Mouse (Mus musculus): Measurements from ENCODE around the gene Rab11fip5. TPM values are rescaled to one million over a fixed set of nuclear protein-coding genes. Genes with fewer than 3 reads are reported as not detected.

The Rab11fip5 gene
- 10 to 100 TPM; 81.7 to 82.1 TPM for total RNA-seq (2021)
- long read RNA-seq, experiment 1, full-length matches to known transcripts: 50 of 91 reads
- long read RNA-seq, experiment 1, partial matches to known transcripts: 21 of 91 reads
- long read RNA-seq, experiment 1, other reads (novel, unspliced or antisense): 20 of 91 reads
- long read RNA-seq, experiment 2, full-length matches to known transcripts: 33 of 57 reads
- long read RNA-seq, experiment 2, partial matches to known transcripts: 19 of 57 reads
- long read RNA-seq, experiment 2, other reads (novel, unspliced or antisense): 5 of 57 reads

GRCm38 (mm10) chr6:85373951-85374733 lies at the start of gene Rab11fip5:
Gene Rab11fip5, minus strand, starts transcription at chr6:85374634.
- peak in 1 of 2 experiments; percentile 44 for DNase-seq (ENCODE audit: low spot score in 2 of 2)

- no peak for DNase-seq (ENCODE audit: low spot score in 2 of 2)
Measured at GRCm38 (mm10) chr6:85423836-85424379, 49.5 kb upstream of the Rab11fip5 start, which contains the start of gene Noto. Gene Noto, plus strand, starts transcription at chr6:85423886.

DNA sequence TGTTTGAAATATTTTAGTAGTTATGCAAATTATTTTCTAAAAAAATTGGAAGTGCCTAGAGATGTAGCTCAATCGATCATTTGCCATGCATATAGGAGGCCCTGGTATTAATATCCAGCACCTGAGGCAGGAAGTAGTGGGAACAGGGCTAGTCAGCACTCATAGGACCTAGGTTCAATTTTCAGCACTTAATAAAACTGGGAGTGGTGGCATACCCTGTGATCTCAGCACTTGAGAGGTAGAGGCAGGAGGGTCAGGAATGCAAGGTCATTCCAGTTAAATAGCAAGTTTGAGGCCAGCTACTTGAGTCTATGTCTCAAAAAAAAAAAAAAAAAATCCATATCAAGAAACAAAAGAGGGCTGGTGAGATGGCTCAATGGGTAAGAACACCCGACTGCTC lies 44.7 kb upstream of the Rab11fip5 start:
- DNase-seq (ENCODE audit: low spot score in 2 of 2): no peak

DNA sequence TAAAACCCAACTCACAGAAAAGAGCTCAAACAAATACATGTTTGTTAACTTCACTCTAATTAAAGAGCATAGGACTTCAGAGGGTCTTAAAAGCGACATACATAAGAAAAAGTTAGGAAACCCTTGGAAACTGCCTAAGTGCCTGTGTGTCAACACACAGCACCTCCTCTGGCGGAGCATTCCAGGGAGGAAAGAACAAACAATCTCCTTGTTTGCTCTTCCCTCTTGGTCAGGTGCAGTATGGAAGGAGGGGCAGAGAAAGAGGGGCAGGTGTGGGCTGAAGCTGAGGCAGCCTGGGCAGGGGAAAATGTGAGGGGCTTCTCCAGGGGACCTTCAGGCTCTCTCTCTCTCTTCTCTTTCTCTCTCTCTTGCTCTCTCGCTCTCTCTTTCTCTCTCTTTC lies 41.4 kb upstream of the Rab11fip5 start:
- no peak for DNase-seq (ENCODE audit: low spot score in 2 of 2)

DNA sequence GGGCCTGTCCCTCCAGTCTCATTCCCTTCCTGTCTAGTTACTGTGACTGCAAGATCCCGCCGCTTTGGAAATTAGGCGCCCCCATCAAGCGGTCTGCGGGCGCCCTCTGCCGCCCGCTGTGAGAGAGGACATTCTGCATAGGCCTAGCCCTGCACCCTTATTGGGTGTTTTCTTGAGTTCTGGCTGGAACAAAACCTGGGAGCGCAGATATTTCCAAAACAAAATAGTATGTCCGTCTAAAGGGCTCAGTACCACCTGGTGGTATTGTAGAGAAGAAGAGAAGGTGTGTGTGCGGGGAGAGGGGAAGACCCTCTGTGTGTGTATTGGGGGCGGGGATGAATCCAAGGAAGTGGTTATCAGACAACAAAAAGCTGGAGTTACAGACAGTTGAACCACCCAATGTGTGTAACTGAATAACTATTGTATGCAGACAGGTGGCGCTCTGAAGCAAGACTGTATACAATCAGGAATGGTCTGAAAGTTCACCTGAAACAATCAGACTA lies 36.4 kb upstream of the Rab11fip5 start:
- peak; percentile 31 to 52 for DNase-seq (ENCODE audit: low spot score in 2 of 2)

GRCm38 (mm10) chr6:85409003-85409402 lies 34.6 kb upstream of the Rab11fip5 start:
- peak in 1 of 2 experiments; percentile 6 for DNase-seq (ENCODE audit: low spot score in 2 of 2)

DNA sequence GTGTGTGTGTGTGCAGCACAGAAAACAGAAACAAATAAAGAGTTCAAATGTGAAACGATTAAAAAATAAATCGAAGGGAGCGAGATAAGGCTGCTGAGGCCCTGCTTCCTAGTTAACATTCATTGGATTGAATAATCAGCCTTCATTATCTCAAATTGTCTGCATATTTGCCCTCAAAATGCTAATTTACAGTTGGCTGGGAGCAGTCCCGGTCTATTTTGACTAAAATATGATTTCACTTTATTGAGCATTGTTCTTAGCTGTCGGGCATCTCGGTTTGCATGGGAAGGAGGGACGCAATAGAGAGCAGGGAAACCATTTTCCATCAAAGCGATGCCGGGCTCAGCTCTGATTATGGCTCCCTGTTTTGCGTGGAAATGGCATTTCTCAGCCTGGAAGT lies 28.6 kb upstream of the Rab11fip5 start:
- no peak for DNase-seq (ENCODE audit: low spot score in 2 of 2)

- no peak for DNase-seq (ENCODE audit: low spot score in 2 of 2)
Measured at GRCm38 (mm10) chr6:85402613-85403012, 28.2 kb upstream of the Rab11fip5 start.

DNA sequence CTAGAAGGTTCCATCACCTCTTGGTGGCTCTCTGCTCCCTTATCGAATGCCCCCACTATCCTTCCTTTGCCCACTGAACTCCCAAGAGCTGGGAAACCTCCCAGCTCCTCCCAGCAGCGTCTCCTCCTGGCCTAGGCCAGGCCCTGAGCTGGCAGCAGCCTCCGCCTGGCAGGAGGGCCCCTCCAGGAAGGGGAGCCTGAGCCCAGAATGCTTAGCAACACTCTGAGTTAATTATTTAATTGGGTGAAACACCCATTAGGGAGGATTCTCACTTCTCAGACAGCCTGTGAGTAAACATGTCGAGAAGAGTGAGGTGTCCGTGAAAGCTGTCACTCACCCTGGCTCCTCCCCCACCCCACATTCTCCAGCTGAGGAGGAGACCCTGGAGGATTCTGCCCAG lies 25.3 kb upstream of the Rab11fip5 start:
- DNase-seq (ENCODE audit: low spot score in 2 of 2): no peak

DNA sequence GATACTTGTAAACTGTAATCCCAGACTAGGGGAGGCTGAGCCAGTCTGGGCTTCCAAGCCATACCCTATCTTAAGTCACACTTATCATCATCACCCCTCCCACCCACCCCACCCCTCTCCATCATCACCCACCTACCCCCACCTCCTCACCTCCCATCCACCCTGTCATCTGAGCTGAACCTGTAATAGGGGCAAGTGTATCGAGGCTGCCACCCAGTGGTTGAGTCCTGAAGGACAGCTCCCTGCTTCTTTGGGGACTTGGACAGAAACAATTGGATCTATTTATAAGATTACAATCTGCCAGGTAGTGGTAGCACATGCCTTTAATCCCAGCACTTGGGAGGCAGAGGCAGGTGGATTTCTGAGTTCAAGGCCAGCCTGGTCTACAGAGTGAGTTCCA lies 22.7 kb upstream of the Rab11fip5 start:
- peak; percentile 49 to 63 for DNase-seq (ENCODE audit: low spot score in 2 of 2)

GRCm38 (mm10) chr6:85395360-85395759 lies 20.9 kb upstream of the Rab11fip5 start:
- DNase-seq (ENCODE audit: low spot score in 2 of 2): no peak

GRCm38 (mm10) chr6:85391803-85392202 lies 17.4 kb upstream of the Rab11fip5 start:
- DNase-seq (ENCODE audit: low spot score in 2 of 2): peak; percentile 66 to 75

GRCm38 (mm10) chr6:85388608-85389007 lies 14.2 kb upstream of the Rab11fip5 start:
- no peak for DNase-seq (ENCODE audit: low spot score in 2 of 2)

DNA sequence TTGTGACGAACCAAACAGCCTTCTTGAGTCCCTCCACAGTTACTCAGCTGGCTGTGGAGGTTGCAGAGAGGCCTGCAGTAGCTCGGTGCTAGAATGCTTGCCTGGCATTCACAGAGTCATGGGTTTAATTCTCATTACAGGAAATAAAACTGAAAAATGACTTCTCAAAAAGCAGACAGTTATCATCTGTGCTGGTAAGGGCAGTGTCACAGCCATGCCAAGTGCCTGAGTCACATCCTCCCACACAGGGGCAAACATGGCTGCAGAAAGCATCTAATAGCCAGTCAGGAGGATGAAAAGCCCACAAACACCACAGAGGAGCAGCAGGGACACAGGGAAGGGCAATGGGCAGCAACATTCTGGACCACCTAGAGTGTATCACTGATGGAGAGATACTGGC lies 8.4 kb upstream of the Rab11fip5 start:
- no peak for DNase-seq (ENCODE audit: low spot score in 2 of 2)

GRCm38 (mm10) chr6:85381648-85382020 lies 7.2 kb upstream of the Rab11fip5 start:
- no peak for DNase-seq (ENCODE audit: low spot score in 2 of 2)

DNA sequence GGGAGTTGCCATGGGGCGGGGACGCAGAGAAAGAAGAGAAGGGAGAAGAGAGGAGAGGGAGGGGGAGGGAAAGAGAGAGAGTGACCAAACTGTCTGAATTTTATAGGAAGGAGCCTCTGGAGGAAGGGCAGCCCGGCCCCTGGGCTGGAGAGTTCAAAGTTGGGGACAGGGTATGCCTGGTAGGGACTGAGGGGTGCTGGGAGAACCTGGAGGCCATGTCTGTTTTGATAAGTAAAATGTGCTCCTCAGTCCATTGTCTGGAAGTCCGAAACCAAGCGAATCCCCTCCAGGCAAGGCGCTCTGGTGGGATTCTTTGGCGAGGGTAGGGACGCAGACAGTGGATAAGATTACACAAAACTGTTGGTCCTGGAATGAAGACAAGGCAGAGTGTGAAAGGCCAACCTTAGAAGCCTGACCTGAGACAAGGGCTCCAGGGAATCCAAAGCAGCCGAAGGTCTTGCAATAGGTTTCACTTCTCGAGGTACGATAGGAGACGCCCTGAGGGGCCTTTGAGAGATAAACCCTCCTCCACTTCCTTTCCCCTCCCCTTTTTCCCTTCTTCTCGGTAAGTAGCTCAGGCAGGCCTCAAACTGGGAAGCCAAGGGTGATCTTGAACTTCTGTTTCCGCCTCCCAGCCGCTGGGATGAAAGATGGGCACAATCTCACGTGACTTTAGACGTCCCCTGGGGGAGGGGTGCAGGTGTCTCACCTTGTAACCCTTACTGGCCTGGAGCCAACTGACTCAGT lies 6.6 kb upstream of the Rab11fip5 start:
- DNase-seq (ENCODE audit: low spot score in 2 of 2): no peak

DNA sequence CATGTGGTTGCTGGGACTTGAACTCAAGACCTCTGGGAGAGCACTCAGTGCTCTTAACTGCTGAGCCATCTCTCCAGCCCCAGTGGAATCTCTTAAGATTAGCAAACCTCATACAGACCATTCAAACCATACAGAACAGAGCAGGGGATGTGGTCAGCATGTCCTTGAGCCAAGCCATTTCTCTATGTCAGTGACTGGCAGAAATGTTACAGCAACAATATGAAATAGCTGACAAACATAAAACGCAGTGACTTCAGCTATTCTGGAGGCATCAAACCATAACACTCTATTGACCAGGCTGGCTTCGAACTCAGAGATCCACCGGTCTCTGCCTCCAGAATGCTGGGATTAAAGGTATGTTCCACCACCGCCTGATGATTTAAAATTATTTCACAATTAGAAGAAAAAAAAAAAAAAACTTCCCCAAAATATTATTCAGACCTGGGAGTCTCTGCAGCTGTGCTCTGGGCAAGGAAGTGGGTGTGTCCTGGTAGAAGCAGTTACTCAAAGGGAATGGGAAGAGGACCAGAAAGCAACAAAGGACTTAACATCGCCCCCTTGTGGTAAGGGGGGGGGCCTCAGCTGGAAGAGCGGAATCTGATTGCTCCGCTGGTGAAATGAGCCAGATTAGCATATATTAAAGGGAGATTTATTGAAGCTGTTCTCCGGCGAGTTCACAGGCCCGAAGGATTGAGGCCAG lies 5.9 kb upstream of the Rab11fip5 start:
- DNase-seq (ENCODE audit: low spot score in 2 of 2): peak; percentile 78 to 80

GRCm38 (mm10) chr6:85378629-85379028 lies 4.2 kb upstream of the Rab11fip5 start:
- no peak for DNase-seq (ENCODE audit: low spot score in 2 of 2)

GRCm38 (mm10) chr6:85377876-85378275 lies 3.4 kb upstream of the Rab11fip5 start:
- no peak for DNase-seq (ENCODE audit: low spot score in 2 of 2)

DNA sequence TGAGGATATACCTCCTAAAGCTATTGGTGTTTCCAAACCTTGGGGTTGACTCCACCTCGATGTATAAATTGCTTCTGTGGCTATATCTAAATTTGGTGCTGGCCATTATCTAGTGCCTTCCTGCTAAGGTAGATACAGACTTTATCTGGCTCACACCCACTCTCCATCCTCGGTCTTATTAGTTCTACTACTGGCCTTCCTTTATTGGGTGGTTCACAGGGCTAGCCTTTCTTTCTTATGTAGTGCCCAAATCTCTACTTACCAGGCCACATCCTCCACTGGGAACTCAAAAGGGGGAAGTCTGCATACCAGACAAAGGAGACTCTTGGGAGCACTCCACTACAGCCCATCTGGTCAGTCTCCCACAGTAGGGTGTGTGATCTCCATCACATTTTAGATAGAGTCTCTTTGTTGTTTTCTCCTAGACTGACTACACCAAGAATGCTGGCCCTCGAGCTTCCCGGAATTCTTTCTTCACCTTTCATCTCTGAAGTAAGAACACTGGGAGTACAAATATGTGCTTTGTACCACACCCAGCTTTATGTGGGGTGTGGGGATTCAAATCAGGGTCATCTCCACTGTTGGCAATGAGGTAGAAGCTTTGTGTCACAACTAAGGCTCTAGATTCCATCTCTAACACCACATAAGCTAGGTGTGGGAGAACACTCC lies 2.8 kb upstream of the Rab11fip5 start:
- DNase-seq (ENCODE audit: low spot score in 2 of 2): no peak

All from left cerebral cortex, adult 18-20 months (tissue).